ENCODE assay signal across 8 mouse cellular contexts in genomic region chr8:84977435-84978247, GRCm38 (mm10). TPM values are rescaled to one million over a fixed set of nuclear protein-coding genes. Genes with fewer than 3 reads are reported as not detected.
DNase-seq lines count a peak whose midpoint lies in the region; ATAC-seq and TF ChIP-seq lines count a peak whose summit lies in the region.
"Had no signal": no experiment of that assay in that cellular context is flagged by ENCODE, and none has a peak within 500 bp of the region (broad histone marks: within the 10 kb centered on the region; RNA-seq: fewer than 3 reads in every experiment).

No protein-coding gene starts in this region.

- peaks cover 3% of the 10 kb centered on the region for H3K4me1 ChIP-seq in cerebellum, adult 2 months (ENCODE audit: control insufficient read depth, insufficient read depth, low read length)

- WGBS in cerebellum, adult 2 months, result under 1% methylated on average over 70 of the region's 70 CpGs

- peak; percentile 65 for DNase-seq in NIH3T3 (ENCODE audit: low read depth)
- peak; percentile 59 to 63 for DNase-seq in cerebellum, adult 2 months
- DNase-seq in gastrocnemius, postnatal 10 days, result peak; percentile 69
- peak; percentile 88 for DNase-seq in induced T-regulatory cell, adult 2 months (ENCODE audit: low read depth)
- DNase-seq in left cerebral cortex, postnatal 4 days, result peak; percentile 46
- DNase-seq in spleen, postnatal 10 days (ENCODE audit: low spot score in 2 of 2), result peak; percentile 82 to 84

- no peaks in the 10 kb centered on the region for H3K27me3 ChIP-seq in cerebellum, adult 2 months (ENCODE audit: control insufficient read depth, insufficient read depth, low read length)

- no peak for TF ChIP-seq CTCF in cerebellum, adult 2 months (IDR thresholded peaks at IDR 0.05; ENCODE audit: borderline replicate concordance, insufficient read depth, low read depth, low read length)

- no peak for TF ChIP-seq POLR2A in cerebellum, adult 2 months (IDR thresholded peaks at IDR 0.05; ENCODE audit: borderline replicate concordance, insufficient read depth, low read length)

- H3K4me3 ChIP-seq in cerebellum, adult 2 months (replicated peaks; ENCODE audit: insufficient read depth, low read depth, low read length), result peak overlapping the region; percentile 54

- intact Hi-C loops in left cerebral cortex, postnatal 4 days (cut with DNase I), result no loop called here

- 0 out of 2 replicates have a peak, but pooled peaks have one; percentile 3 for ATAC-seq in megakaryocyte-erythroid progenitor cell, adult 5-6 weeks (replicated peaks; ENCODE audit: low FRiP score, low TSS enrichment, poor library complexity, severe bottlenecking)

- H3K27ac ChIP-seq in cerebellum, adult 2 months (ENCODE audit: insufficient read depth, low read length), result peak overlapping the region; percentile 82

RNA-seq across cellular contexts. Expression of gene Junb, which starts 0.9 kb away (rescaled TPM):
- 12.8 and 13.5 TPM in 2 replicates for polyA plus RNA-seq in cerebellum, adult 2 months (2012; rRNA removed)
- 1 to 10 TPM; 5.8 to 8.9 TPM for total RNA-seq in gastrocnemius, postnatal 10 days (2021)
- 10 to 100 TPM; 12.5 to 13.5 TPM for total RNA-seq in left cerebral cortex, postnatal 4 days (2021)
- 4.1 and 8.0 TPM in 2 replicates for total RNA-seq in megakaryocyte-erythroid progenitor cell, adult 5-6 weeks (2014; fragmentation: Nextera tagmentation)
- total RNA-seq in megakaryocyte-erythroid progenitor cell, adult 5-6 weeks (2017), result 57.8 and 74.2 TPM in 2 replicates

RNA-seq across cellular contexts. Expression of gene Rnaseh2a, which starts 8.1 kb away (rescaled TPM):
- 58.7 and 61.5 TPM in 2 replicates for polyA plus RNA-seq in cerebellum, adult 2 months (2012; rRNA removed)
- 10 to 100 TPM; 26.7 to 36.8 TPM for total RNA-seq in gastrocnemius, postnatal 10 days (2021)
- total RNA-seq in left cerebral cortex, postnatal 4 days (2021), result 10 to 100 TPM; 41.1 to 42.1 TPM
- 198 and 202 TPM in 2 replicates for total RNA-seq in megakaryocyte-erythroid progenitor cell, adult 5-6 weeks (2014; fragmentation: Nextera tagmentation)
- 119 and 151 TPM in 2 replicates for total RNA-seq in megakaryocyte-erythroid progenitor cell, adult 5-6 weeks (2017)

RNA-seq across cellular contexts. Expression of gene Prdx2, which starts 8.3 kb away (rescaled TPM):
- 345 and 351 TPM in 2 replicates for polyA plus RNA-seq in cerebellum, adult 2 months (2012; rRNA removed)
- 100 to 1,000 TPM; 260 to 267 TPM for total RNA-seq in gastrocnemius, postnatal 10 days (2021)
- total RNA-seq in left cerebral cortex, postnatal 4 days (2021), result 100 to 1,000 TPM; 665 to 681 TPM
- total RNA-seq in megakaryocyte-erythroid progenitor cell, adult 5-6 weeks (2014; fragmentation: Nextera tagmentation), result 898 and 1,004 TPM in 2 replicates
- total RNA-seq in megakaryocyte-erythroid progenitor cell, adult 5-6 weeks (2017), result 1,011 and 1,021 TPM in 2 replicates

RNA-seq across cellular contexts. Expression of gene Gm49661, which starts 8.4 kb away (rescaled TPM):
- polyA plus RNA-seq in cerebellum, adult 2 months (2012; rRNA removed), result not detected in 2 replicates
- not detected for total RNA-seq in gastrocnemius, postnatal 10 days (2021)
- not detected for total RNA-seq in left cerebral cortex, postnatal 4 days (2021)
- total RNA-seq in megakaryocyte-erythroid progenitor cell, adult 5-6 weeks (2014; fragmentation: Nextera tagmentation), result not detected in 2 replicates
- total RNA-seq in megakaryocyte-erythroid progenitor cell, adult 5-6 weeks (2017), result not detected in 2 replicates
- total RNA-seq: left cerebral cortex, postnatal 10 days had no signal

RNA-seq across cellular contexts. Expression of gene Hook2, which starts 12.8 kb away (rescaled TPM):
- 14.1 and 14.2 TPM in 2 replicates for polyA plus RNA-seq in cerebellum, adult 2 months (2012; rRNA removed)
- 1 to 10 TPM; 2.3 to 2.7 TPM for total RNA-seq in gastrocnemius, postnatal 10 days (2021)
- 10 to 100 TPM; 28.3 to 32.5 TPM for total RNA-seq in left cerebral cortex, postnatal 4 days (2021)
- 7.7 and 9.6 TPM in 2 replicates for total RNA-seq in megakaryocyte-erythroid progenitor cell, adult 5-6 weeks (2014; fragmentation: Nextera tagmentation)
- 11.0 and 19.9 TPM in 2 replicates for total RNA-seq in megakaryocyte-erythroid progenitor cell, adult 5-6 weeks (2017)

Comparison
In these comparisons a context has a peak if more than half of its experiments do, and no peak if none do; other contexts are left out.
1. Peak in every context shown above with its lines: DNase-seq, ATAC-seq, H3K4me3 ChIP-seq and H3K27ac ChIP-seq.